Mouse (Mus musculus): ENCODE data around the gene Cdkn2d. TPM values are rescaled to one million over a fixed set of nuclear protein-coding genes. Genes with fewer than 3 reads are reported as not detected.
A peak's percentile ranks its signal among the peaks of the same experiment; 100 is the strongest.

Gene Cdkn2d
- total RNA-seq, 2 experiments from 2014 or later, result 14.2 to 16.1 TPM

DNA sequence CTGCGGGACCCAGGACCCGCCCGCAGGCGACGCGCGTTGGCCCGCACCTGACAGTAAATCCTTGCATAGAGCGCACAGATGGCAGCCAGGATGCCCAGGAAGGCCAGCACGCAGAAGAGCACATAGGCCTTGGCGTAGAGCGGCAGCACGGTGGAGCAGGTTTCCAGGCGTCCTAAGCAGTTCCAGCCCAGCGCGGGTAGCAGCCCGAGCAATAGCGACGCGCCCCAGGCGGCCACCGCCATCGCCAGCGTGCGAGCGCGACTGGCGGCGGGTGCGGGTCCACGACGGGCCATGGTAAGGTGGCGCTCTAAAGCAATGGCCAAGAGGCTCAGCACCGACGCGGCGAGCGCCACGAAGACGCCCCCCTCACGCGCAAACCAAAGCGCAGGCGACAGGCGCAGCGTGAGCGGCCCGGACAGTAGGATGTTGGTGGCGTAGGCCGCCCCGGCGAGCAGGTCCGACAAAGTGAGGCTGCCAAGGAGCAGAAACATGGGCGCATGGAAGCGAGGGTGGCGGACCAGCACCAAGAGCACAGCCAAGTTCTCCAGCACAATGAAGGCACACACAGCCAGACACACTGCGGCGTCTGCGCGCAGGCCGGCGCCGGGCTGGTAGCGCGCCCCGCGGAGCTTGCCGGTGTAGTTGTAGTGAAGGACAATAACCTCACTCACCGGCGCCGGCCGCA lies 46.6 kb downstream of the Cdkn2d start:
- DNase-seq, result no peak

DNA sequence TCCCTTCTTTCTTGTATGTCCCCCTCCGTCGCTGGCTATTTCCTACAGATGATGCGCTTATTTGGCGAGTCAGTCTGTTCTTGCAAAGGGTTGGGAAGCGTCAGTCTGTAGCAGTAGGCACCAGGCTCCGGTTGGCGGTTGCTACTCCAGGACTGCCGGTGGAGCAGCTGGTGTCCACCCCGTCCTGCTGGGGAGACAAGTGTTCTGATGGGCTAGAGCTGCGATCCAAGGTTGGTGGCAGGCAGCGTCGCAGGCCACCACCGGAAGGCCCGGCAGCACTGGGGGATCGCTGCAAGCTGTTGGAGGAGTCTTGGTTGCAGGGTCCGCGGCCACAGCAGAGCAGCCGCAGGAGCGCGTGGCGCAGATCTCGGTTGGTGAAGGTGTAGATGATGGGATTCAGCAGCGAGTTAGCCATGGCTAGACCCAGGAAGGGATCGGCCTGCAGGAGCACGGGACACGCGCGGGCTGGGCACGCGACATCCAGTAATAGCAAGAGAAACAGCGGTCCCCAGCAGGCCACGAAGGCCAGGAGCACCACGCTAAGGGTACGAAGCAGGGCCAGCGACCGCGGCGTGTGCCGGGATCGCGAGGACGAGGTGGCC lies 47.3 kb downstream of the Cdkn2d start:
- DNase-seq, result no peak

- DNase-seq, result peak; percentile 70
Observed at GRCm38 (mm10) chr9:21241343-21241742, 49.9 kb downstream of the Cdkn2d start.

DNA sequence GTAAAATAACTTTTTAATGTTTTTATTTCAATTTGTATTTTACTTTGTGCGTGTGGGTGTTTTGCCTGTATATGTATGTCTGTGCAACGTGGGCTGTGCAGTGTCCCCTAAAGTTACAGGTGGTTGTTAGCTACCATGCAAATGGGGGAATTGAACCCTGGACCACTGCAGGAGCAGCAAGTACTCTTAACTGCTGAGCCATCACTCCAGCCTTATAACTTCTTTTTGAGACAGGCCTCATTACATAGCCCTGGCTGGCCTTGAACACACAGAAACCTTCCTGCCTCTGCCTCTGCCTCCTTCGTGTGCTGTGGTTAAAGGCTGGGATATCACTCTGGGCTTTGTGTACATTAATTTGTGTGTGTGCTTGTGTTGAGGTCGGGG lies 51.8 kb downstream of the Cdkn2d start:
- no peak for DNase-seq

DNA sequence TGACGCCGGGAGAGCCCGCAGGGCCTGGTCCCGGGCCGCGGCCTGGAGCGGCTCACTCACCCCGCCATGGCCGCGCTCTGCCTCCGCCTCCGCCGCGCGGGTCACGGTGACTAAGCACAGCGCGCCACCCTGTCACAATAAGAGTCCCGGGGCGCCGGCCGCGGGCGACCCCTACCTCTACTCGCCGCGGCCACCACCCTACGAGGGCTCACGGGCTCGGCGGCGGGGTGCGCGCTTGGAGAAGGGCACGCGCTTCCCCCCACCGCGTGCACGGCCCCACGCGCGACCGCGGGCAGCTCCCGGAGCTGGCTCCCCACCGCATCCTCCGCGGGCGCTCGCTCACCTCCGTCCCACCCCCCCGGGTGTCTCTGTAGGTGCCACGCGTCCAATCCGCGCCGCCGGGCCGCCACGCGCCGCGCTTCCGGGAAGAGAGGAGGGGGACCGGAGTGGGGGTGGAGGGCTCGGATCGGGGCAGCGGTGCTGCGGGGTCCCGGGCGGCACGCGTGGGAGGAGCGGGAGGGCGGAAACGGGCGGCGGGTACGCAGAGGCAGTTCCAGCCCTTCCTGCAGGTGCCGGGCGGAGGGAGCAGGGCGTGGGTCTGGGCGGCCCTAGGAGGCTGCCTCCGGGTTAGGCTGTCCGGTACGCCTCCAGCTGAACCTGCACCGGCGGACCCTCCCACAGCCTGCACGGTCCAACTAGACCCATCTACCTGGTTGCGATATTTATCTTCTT lies 52.3 kb downstream of the Cdkn2d start, which contains the start of gene Keap1:
TSS of gene Keap1 (minus strand) at position 629 of the 732 bp plus-strand sequence.
- peak; percentile 85 for DNase-seq

Other genes with a start within 250 kb of the Cdkn2d start
- not detected for gene Zglp1, start 224.3 kb downstream of the Cdkn2d start, total RNA-seq (2021)
- under 1 TPM; 0.14 to 0.32 TPM for gene Gm49373, start 218.3 kb downstream of the Cdkn2d start, total RNA-seq (2021)
- gene Fdx1l, start 217.8 kb downstream of the Cdkn2d start, total RNA-seq (2021), result 10 to 100 TPM; 24.2 to 24.9 TPM
- gene Gm38431, start 199.4 kb downstream of the Cdkn2d start, total RNA-seq (2021), result 1 to 10 TPM in 1 of 2 experiments, under 1 TPM in 1; 0.61 to 1.2 TPM
- gene Raver1, start 199.4 kb downstream of the Cdkn2d start, total RNA-seq (2021), result 10 to 100 TPM; 22.1 to 25.6 TPM
- gene Tyk2, start 160.2 kb downstream of the Cdkn2d start, total RNA-seq (2021), result 1 to 10 TPM; 5.1 to 7.6 TPM
- gene Cdc37, start 141.4 kb downstream of the Cdkn2d start, total RNA-seq (2021), result 100 to 1,000 TPM; 138 to 151 TPM
- gene Pde4a, start 125.7 kb downstream of the Cdkn2d start, total RNA-seq (2021), result 10 to 100 TPM; 22.1 to 23.2 TPM
- gene Keap1, start 52.0 kb downstream of the Cdkn2d start, total RNA-seq (2021), result 10 to 100 TPM; 59.6 to 60.9 TPM
- under 1 TPM; 0.09 to 0.19 TPM for gene S1pr5, start 43.0 kb downstream of the Cdkn2d start, total RNA-seq (2021)
- gene Atg4d, start 26.1 kb downstream of the Cdkn2d start, total RNA-seq (2021), result 10 to 100 TPM; 28.4 to 31.9 TPM
- 10 to 100 TPM; 10.8 to 14.5 TPM for gene Kri1, start 3.4 kb downstream of the Cdkn2d start, total RNA-seq (2021)
- gene Ap1m2, start 20.9 kb upstream of the Cdkn2d start, total RNA-seq (2021), result not detected
- 100 to 1,000 TPM; 131 to 140 TPM for gene Slc44a2, start 29.3 kb upstream of the Cdkn2d start, total RNA-seq (2021)
- 10 to 100 TPM; 34.9 to 49.0 TPM for gene Ilf3, start 76.5 kb upstream of the Cdkn2d start, total RNA-seq (2021)
- gene Qtrt1, start 120.4 kb upstream of the Cdkn2d start, total RNA-seq (2021), result 10 to 100 TPM in 1 of 2 experiments, 1 to 10 TPM in 1; 8.5 to 11.4 TPM
- gene Dnm2, start 133.5 kb upstream of the Cdkn2d start, total RNA-seq (2021), result 10 to 100 TPM; 52.4 to 64.5 TPM
- gene Tmed1, start 218.8 kb upstream of the Cdkn2d start, total RNA-seq (2021), result 10 to 100 TPM; 29.5 to 31.8 TPM
- gene AB124611, start 234.8 kb upstream of the Cdkn2d start, total RNA-seq (2021), result 1 to 10 TPM; 1.4 to 2.5 TPM

All from gastrocnemius, postnatal 10 days (tissue).